Mouse (Mus musculus): ENCODE measurements around the gene Cep290.

GRCm38 (mm10) chr10:100508170-100508569, 20.8 kb downstream of the Cep290 start:
- TF ChIP-seq CTCF (IDR thresholded peaks at IDR 0.05; ENCODE audit: low read depth) (no peak), EP300 (IDR thresholded peaks at IDR 0.05; ENCODE audit: low read depth) (peak; percentile 73)

All from liver, embryonic 14.5 days (tissue).